Mouse (Mus musculus): ENCODE data around the gene Fam169a. TPM values are rescaled to one million over a fixed set of nuclear protein-coding genes. Genes with fewer than 3 reads are reported as not detected.
"Not testable (repeated sequence)": the region's sequence is repeated elsewhere in the genome, so short reads cannot be mapped to it uniquely, and the experiment has no call there.

Fam169a gene
- polyA plus RNA-seq, 1 experiment from 2014 or later, result 0.70 TPM

- Histone ChIP-seq H3K9ac (ENCODE audit: low read length) (no peak overlapping the region), H3K27me3 (ENCODE audit: control insufficient read depth, insufficient read depth, low read length) (no peaks in the 10 kb centered on the region), H3K4me2 (replicated peaks; ENCODE audit: low read depth) (no peak overlapping the region), H3K27ac (replicated peaks) (no peak overlapping the region), H3K9me3 (ENCODE audit: control insufficient read depth, low read length) (no peaks in the 10 kb centered on the region), H3K36me3 (ENCODE audit: control insufficient read depth, insufficient read depth, low read length) (no peaks in the 10 kb centered on the region), H3K4me3 (ENCODE audit: low read depth, low read length) (no peak overlapping the region), H3K4me1 (replicated peaks; ENCODE audit: control insufficient read depth, insufficient read depth) (no peaks in the 10 kb centered on the region)
- 73% methylated on average over 7 of the region's 7 CpGs for WGBS
- ATAC-seq (ENCODE audit: low FRiP score, low TSS enrichment) (no peak), DNase-seq (ENCODE audit: low spot score) (no peak)
- TF ChIP-seq CTCF (IDR thresholded peaks at IDR 0.05; ENCODE audit: low read depth) (no peak), EP300 (optimal IDR thresholded peaks at IDR 0.05) (no peak)
Measured at GRCm38 (mm10) chr13:97104996-97105395, 37.9 kb downstream of the Fam169a start.

- WGBS, result 89% methylated on average over 4 of the region's 4 CpGs
- H3K36me3 ChIP-seq (ENCODE audit: control insufficient read depth, insufficient read depth, low read length); ATAC-seq (ENCODE audit: low FRiP score, low TSS enrichment); H3K27ac ChIP-seq (replicated peaks); DNase-seq (ENCODE audit: low spot score); H3K4me1 ChIP-seq (replicated peaks; ENCODE audit: control insufficient read depth, insufficient read depth); H3K4me3 ChIP-seq (ENCODE audit: low read depth, low read length); H3K27me3 ChIP-seq (ENCODE audit: control insufficient read depth, insufficient read depth, low read length); H3K9me3 ChIP-seq (ENCODE audit: control insufficient read depth, low read length); H3K4me2 ChIP-seq (replicated peaks; ENCODE audit: low read depth); H3K9ac ChIP-seq (ENCODE audit: low read length): not testable (repeated sequence)
Measured at GRCm38 (mm10) chr13:97107721-97108120, 40.6 kb downstream of the Fam169a start.

- Histone ChIP-seq H3K36me3 (ENCODE audit: control insufficient read depth, insufficient read depth, low read length) (no peaks in the 10 kb centered on the region), H3K4me2 (replicated peaks; ENCODE audit: low read depth) (no peak overlapping the region), H3K27me3 (ENCODE audit: control insufficient read depth, insufficient read depth, low read length) (no peaks in the 10 kb centered on the region), H3K4me3 (ENCODE audit: low read depth, low read length) (no peak overlapping the region), H3K27ac (replicated peaks) (no peak overlapping the region), H3K9ac (ENCODE audit: low read length) (no peak overlapping the region), H3K9me3 (ENCODE audit: control insufficient read depth, low read length) (no peaks in the 10 kb centered on the region), H3K4me1 (replicated peaks; ENCODE audit: control insufficient read depth, insufficient read depth) (no peaks in the 10 kb centered on the region)
- TF ChIP-seq EP300 (optimal IDR thresholded peaks at IDR 0.05) (no peak), CTCF (IDR thresholded peaks at IDR 0.05; ENCODE audit: low read depth) (no peak)
- no peak for DNase-seq (ENCODE audit: low spot score)
- WGBS, result 78% methylated on average over 4 of the region's 4 CpGs
- no peak for ATAC-seq (ENCODE audit: low FRiP score, low TSS enrichment)
Measured at GRCm38 (mm10) chr13:97109046-97109445, 42.0 kb downstream of the Fam169a start.

GRCm38 (mm10) chr13:97121341-97121740 is 54.3 kb downstream of the Fam169a start:
- WGBS, result 69% methylated on average over 3 of the region's 3 CpGs
- H3K9me3 ChIP-seq (ENCODE audit: control insufficient read depth, low read length), result no peaks in the 10 kb centered on the region
- H3K4me1 ChIP-seq (replicated peaks; ENCODE audit: control insufficient read depth, insufficient read depth), result no peaks in the 10 kb centered on the region
- H3K9ac ChIP-seq (ENCODE audit: low read length), result no peak overlapping the region
- no peak overlapping the region for H3K4me3 ChIP-seq (ENCODE audit: low read depth, low read length)
- no peak overlapping the region for H3K4me2 ChIP-seq (replicated peaks; ENCODE audit: low read depth)
- H3K27me3 ChIP-seq (ENCODE audit: control insufficient read depth, insufficient read depth, low read length), result no peaks in the 10 kb centered on the region
- ATAC-seq (ENCODE audit: low FRiP score, low TSS enrichment) (no peak), DNase-seq (ENCODE audit: low spot score) (no peak)
- no peaks in the 10 kb centered on the region for H3K36me3 ChIP-seq (ENCODE audit: control insufficient read depth, insufficient read depth, low read length)
- no peak overlapping the region for H3K27ac ChIP-seq (replicated peaks)
- TF ChIP-seq CTCF (IDR thresholded peaks at IDR 0.05; ENCODE audit: low read depth), result no peak
- TF ChIP-seq EP300 (optimal IDR thresholded peaks at IDR 0.05), result no peak

- H3K4me1 ChIP-seq (replicated peaks; ENCODE audit: control insufficient read depth, insufficient read depth); DNase-seq (ENCODE audit: low spot score); H3K27me3 ChIP-seq (ENCODE audit: control insufficient read depth, insufficient read depth, low read length); H3K4me2 ChIP-seq (replicated peaks; ENCODE audit: low read depth); ATAC-seq (ENCODE audit: low FRiP score, low TSS enrichment); H3K27ac ChIP-seq (replicated peaks); H3K9me3 ChIP-seq (ENCODE audit: control insufficient read depth, low read length); H3K9ac ChIP-seq (ENCODE audit: low read length); H3K4me3 ChIP-seq (ENCODE audit: low read depth, low read length): not testable (repeated sequence)
- 83% methylated on average over 2 of the region's 4 CpGs for WGBS
- peaks cover 11% of the 10 kb centered on the region for H3K36me3 ChIP-seq (ENCODE audit: control insufficient read depth, insufficient read depth, low read length)
Measured at GRCm38 (mm10) chr13:97129654-97130053, 62.6 kb downstream of the Fam169a start.

- not testable (repeated sequence) for H3K4me1 ChIP-seq (replicated peaks; ENCODE audit: control insufficient read depth, insufficient read depth); H3K4me3 ChIP-seq (ENCODE audit: low read depth, low read length); H3K9ac ChIP-seq (ENCODE audit: low read length); H3K9me3 ChIP-seq (ENCODE audit: control insufficient read depth, low read length); H3K27ac ChIP-seq (replicated peaks); ATAC-seq (ENCODE audit: low FRiP score, low TSS enrichment); H3K4me2 ChIP-seq (replicated peaks; ENCODE audit: low read depth); DNase-seq (ENCODE audit: low spot score); H3K27me3 ChIP-seq (ENCODE audit: control insufficient read depth, insufficient read depth, low read length)
- peaks cover 13% of the 10 kb centered on the region for H3K36me3 ChIP-seq (ENCODE audit: control insufficient read depth, insufficient read depth, low read length)
- WGBS, result no CpG with 5 or more reads among the region's 2 CpGs
Measured at GRCm38 (mm10) chr13:97130413-97130812, 63.3 kb downstream of the Fam169a start.
